Mouse (Mus musculus): Measurements from ENCODE around the gene Fndc3a. TPM values are rescaled to one million over a fixed set of nuclear protein-coding genes. Genes with fewer than 3 reads are reported as not detected.
A peak's percentile ranks its signal among the peaks of the same experiment; 100 is the strongest.

Gene Fndc3a
- polyA plus RNA-seq, 1 experiment from 2014 or later, result 46.6 TPM

- DNase-seq (ENCODE audit: low spot score), result no peak
- Histone ChIP-seq H3K27me3 (ENCODE audit: control insufficient read depth, insufficient read depth, low read length) (no peaks in the 10 kb centered on the region), H3K9me3 (ENCODE audit: control insufficient read depth, low read length) (no peaks in the 10 kb centered on the region), H3K9ac (no peak overlapping the region), H3K27ac (no peak overlapping the region), H3K4me2 (replicated peaks) (no peak overlapping the region), H3K4me3 (replicated peaks; ENCODE audit: low read length) (no peak overlapping the region), H3K36me3 (replicated peaks; ENCODE audit: control insufficient read depth, insufficient read depth) (no peaks in the 10 kb centered on the region), H3K4me1 (replicated peaks; ENCODE audit: control insufficient read depth, insufficient read depth, low read length) (no peaks in the 10 kb centered on the region)
- 49% methylated on average over 3 of the region's 3 CpGs for WGBS
- ATAC-seq (ENCODE audit: low FRiP score), result no peak
Measured at GRCm38 (mm10) chr14:72725865-72726264, 16.1 kb upstream of the Fndc3a start.

GRCm38 (mm10) chr14:72722274-72723053 lies 12.7 kb upstream of the Fndc3a start:
- Histone ChIP-seq H3K27me3 (ENCODE audit: control insufficient read depth, insufficient read depth, low read length) (no peaks in the 10 kb centered on the region), H3K4me2 (replicated peaks) (no peak overlapping the region), H3K27ac (no peak overlapping the region), H3K9me3 (ENCODE audit: control insufficient read depth, low read length) (no peaks in the 10 kb centered on the region), H3K4me3 (replicated peaks; ENCODE audit: low read length) (no peak overlapping the region), H3K9ac (no peak overlapping the region), H3K36me3 (replicated peaks; ENCODE audit: control insufficient read depth, insufficient read depth) (no peaks in the 10 kb centered on the region), H3K4me1 (replicated peaks; ENCODE audit: control insufficient read depth, insufficient read depth, low read length) (no peaks in the 10 kb centered on the region)
- WGBS, result 78% methylated on average over 3 of the region's 3 CpGs
- DNase-seq (ENCODE audit: low spot score) (no peak), ATAC-seq (ENCODE audit: low FRiP score) (no peak)

DNA sequence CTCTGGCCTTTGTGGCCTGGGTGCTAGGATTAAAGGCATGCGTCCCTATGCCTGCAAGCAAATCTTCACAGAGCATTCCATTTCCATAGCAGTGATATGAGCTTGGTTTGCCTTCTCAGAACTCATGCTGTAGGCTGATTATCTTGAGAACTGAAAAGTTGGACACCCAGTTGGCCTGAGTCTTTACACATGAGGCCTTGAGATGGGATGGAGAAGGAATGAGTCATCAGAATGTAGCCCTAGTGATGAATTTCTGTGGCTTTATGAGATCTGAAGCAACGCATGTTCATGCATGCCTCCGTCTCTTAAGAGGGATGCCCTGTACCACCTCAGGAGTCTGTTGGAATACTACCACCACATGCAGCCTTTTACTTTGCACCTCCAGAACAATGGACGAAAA lies 6.4 kb upstream of the Fndc3a start:
- Histone ChIP-seq H3K4me2 (replicated peaks) (no peak overlapping the region), H3K9ac (no peak overlapping the region), H3K9me3 (ENCODE audit: control insufficient read depth, low read length) (no peaks in the 10 kb centered on the region), H3K27ac (no peak overlapping the region), H3K27me3 (ENCODE audit: control insufficient read depth, insufficient read depth, low read length) (0 out of 2 replicates have a peak, but pooled peaks cover 7% of the 10 kb centered on the region), H3K4me3 (replicated peaks; ENCODE audit: low read length) (no peak overlapping the region), H3K36me3 (replicated peaks; ENCODE audit: control insufficient read depth, insufficient read depth) (no peaks in the 10 kb centered on the region), H3K4me1 (replicated peaks; ENCODE audit: control insufficient read depth, insufficient read depth, low read length) (no peaks in the 10 kb centered on the region; the same call in 1 of the 2 replicates)
- WGBS, result 89% methylated on average over 4 of the region's 4 CpGs
- no peak for DNase-seq (ENCODE audit: low spot score)
- ATAC-seq (ENCODE audit: low FRiP score), result no peak

GRCm38 (mm10) chr14:72711130-72711529 lies 1.3 kb upstream of the Fndc3a start:
- peak overlapping the region; percentile 98; the same call in 1 of the 2 replicates for H3K9ac ChIP-seq
- peak overlapping the region; percentile 72 for H3K4me2 ChIP-seq (replicated peaks)

DNA sequence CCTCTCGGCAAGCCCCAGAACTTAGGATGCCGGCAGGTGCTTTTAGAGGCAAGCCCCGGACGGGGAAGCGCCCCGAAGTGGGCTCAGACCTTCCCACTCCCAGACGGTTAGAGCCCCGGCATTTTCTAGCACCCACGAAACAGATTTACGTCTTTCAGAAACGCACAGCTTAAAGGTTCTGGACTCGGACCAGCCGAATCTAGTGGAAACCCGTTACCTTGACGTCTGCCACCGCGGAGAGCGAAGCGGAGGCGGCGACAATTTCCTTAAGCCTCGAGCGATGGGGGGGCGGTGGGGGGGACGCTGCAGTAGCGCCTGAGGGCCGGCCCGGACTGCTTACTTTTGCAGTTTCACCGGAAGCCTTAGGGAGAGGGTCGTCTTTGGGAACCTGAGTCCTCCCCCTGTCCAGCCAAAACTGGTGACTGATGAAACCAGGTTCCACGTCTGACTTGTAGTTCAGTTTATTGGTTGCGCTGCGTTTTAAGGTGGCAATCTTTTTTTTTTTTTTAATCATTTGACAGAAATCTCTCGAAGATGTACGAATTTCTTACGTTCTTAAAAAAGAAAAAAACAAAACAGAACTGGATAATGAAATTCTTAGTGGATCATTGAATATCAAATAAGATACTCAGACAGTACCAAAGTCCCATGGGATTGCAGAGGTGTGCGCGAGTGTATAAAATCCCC lies 681 bp upstream of the Fndc3a start:
- H3K9me3 ChIP-seq (ENCODE audit: control insufficient read depth, low read length), result no peaks in the 10 kb centered on the region
- ATAC-seq (ENCODE audit: low FRiP score), result peak; percentile 49
- WGBS, result 1% methylated on average over 38 of the region's 38 CpGs
- H3K27ac ChIP-seq, result peak overlapping the region; percentile 92
- H3K9ac ChIP-seq, result peak overlapping the region; percentile 98
- peak overlapping the region; percentile 94 for H3K4me3 ChIP-seq (replicated peaks; ENCODE audit: low read length)
- peak; percentile 52 for DNase-seq (ENCODE audit: low spot score)
- 0 out of 2 replicates have a peak, but pooled peaks cover 7% of the 10 kb centered on the region for H3K27me3 ChIP-seq (ENCODE audit: control insufficient read depth, insufficient read depth, low read length)
- H3K4me2 ChIP-seq (replicated peaks), result peak overlapping the region; percentile 72
- H3K36me3 ChIP-seq (replicated peaks; ENCODE audit: control insufficient read depth, insufficient read depth), result no peaks in the 10 kb centered on the region
- H3K4me1 ChIP-seq (replicated peaks; ENCODE audit: control insufficient read depth, insufficient read depth, low read length), result peaks cover 12% of the 10 kb centered on the region

More at GRCm38 (mm10) chr14:72711130-72711529, 1.3 kb upstream of the Fndc3a start:
- Histone ChIP-seq H3K4me3 (replicated peaks; ENCODE audit: low read length) (peak overlapping the region; percentile 94; the same call in 1 of the 2 replicates), H3K36me3 (replicated peaks; ENCODE audit: control insufficient read depth, insufficient read depth) (no peaks in the 10 kb centered on the region), H3K4me1 (replicated peaks; ENCODE audit: control insufficient read depth, insufficient read depth, low read length) (peaks cover 12% of the 10 kb centered on the region), H3K27ac (no peak overlapping the region), H3K9me3 (ENCODE audit: control insufficient read depth, low read length) (no peaks in the 10 kb centered on the region), H3K27me3 (ENCODE audit: control insufficient read depth, insufficient read depth, low read length) (0 out of 2 replicates have a peak, but pooled peaks cover 7% of the 10 kb centered on the region)
- no peak for DNase-seq (ENCODE audit: low spot score)
- WGBS, result 50% methylated on average over 4 of the region's 4 CpGs
- ATAC-seq (ENCODE audit: low FRiP score), result no peak

DNA sequence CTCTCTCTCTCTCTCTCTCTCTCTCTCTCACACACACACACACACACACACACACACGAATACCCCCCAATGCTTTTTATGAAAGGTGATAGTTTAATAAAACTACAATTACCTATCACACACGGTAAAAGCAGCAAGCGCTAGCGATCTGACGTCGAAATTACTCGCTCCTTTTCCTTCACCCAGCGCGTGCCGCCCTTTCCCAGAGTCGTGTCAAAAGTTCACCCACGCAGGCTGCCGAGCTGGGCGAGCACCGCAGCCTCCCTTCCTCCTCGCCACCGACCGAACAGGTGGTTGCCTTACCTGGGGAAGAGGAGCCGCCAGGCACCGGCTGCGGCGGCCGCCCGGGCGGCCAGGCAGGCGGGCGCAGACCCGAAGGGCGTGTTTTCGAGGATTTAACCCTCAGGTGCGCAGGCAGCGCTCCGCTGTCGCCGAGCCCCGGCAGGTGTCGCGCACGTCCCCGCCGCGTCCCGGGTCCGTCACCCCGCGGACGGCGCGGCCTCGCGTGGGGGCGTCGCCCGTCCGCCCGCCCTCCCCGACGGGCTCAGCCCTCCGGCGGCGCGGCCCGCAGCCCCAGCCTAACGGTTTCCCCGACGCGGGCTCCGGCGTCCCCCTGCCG lies 603 bp downstream of the Fndc3a start:
- peak overlapping the region; percentile 98 for H3K9ac ChIP-seq
- DNase-seq (ENCODE audit: low spot score) (no peak), ATAC-seq (ENCODE audit: low FRiP score) (peak; percentile 71; the same call in 1 of the 2 replicates)
- peaks cover 12% of the 10 kb centered on the region for H3K4me1 ChIP-seq (replicated peaks; ENCODE audit: control insufficient read depth, insufficient read depth, low read length)
- under 1% methylated on average over 54 of the region's 70 CpGs for WGBS
- no peaks in the 10 kb centered on the region for H3K36me3 ChIP-seq (replicated peaks; ENCODE audit: control insufficient read depth, insufficient read depth)
- peak overlapping the region; percentile 92 for H3K27ac ChIP-seq
- peak overlapping the region; percentile 94 for H3K4me3 ChIP-seq (replicated peaks; ENCODE audit: low read length)
- H3K4me2 ChIP-seq (replicated peaks), result peak overlapping the region; percentile 72
- no peaks in the 10 kb centered on the region for H3K9me3 ChIP-seq (ENCODE audit: control insufficient read depth, low read length)
- H3K27me3 ChIP-seq (ENCODE audit: control insufficient read depth, insufficient read depth, low read length), result 0 out of 2 replicates have a peak, but pooled peaks cover 7% of the 10 kb centered on the region

DNA sequence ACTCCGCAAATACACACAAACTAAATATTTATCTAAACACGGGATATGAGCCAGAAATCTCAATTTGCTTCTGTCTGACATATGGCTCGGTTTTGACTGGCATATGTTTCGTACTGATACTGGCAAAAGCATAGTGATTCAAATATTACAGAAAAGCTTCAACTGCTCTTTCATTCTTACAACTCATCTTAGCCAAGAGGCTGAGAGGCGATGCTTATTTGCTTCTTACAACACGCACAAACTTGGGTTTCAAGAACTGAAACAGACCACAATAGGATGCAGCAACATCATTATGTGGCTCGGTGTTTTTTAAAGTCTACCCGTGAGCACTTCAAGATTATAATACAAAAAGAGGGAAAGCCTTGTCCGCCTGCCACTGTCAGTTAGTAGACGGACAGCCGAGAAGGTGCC lies 1.2 kb downstream of the Fndc3a start:
- 31% methylated on average over 11 of the region's 11 CpGs for WGBS
- Histone ChIP-seq H3K4me2 (replicated peaks) (peak overlapping the region; percentile 72), H3K36me3 (replicated peaks; ENCODE audit: control insufficient read depth, insufficient read depth) (no peaks in the 10 kb centered on the region), H3K9ac (peak overlapping the region; percentile 98), H3K27me3 (ENCODE audit: control insufficient read depth, insufficient read depth, low read length) (0 out of 2 replicates have a peak, but pooled peaks cover 7% of the 10 kb centered on the region), H3K4me3 (replicated peaks; ENCODE audit: low read length) (peak overlapping the region; percentile 94), H3K27ac (no peak overlapping the region), H3K9me3 (ENCODE audit: control insufficient read depth, low read length) (no peaks in the 10 kb centered on the region), H3K4me1 (replicated peaks; ENCODE audit: control insufficient read depth, insufficient read depth, low read length) (peaks cover 12% of the 10 kb centered on the region)
- ATAC-seq (ENCODE audit: low FRiP score), result no peak
- no peak for DNase-seq (ENCODE audit: low spot score)

DNA sequence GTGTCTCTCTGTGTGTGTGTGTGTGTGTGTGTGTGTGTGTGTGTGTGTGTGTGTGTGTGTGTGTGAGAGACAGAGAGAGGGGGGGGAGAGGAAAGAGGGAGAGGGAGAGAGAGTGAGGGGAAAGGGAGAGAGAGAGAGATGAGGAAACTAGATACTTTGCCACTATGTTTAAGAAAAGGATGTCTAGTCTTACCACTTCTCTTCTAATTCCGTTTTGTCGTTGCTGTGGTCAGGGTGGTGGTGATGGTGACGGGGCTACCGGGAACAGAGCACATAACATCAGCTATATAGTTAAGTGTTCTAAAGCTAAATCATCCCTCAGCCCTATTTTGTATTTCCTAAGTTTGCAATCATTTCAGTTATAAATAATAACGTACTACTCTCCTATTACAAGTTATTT lies 9.7 kb downstream of the Fndc3a start:
- no peaks in the 10 kb centered on the region for H3K36me3 ChIP-seq (replicated peaks; ENCODE audit: control insufficient read depth, insufficient read depth)
- 90% methylated on average over 5 of the region's 5 CpGs for WGBS
- H3K9me3 ChIP-seq (ENCODE audit: control insufficient read depth, low read length), result no peaks in the 10 kb centered on the region
- H3K9ac ChIP-seq, result no peak overlapping the region
- H3K4me2 ChIP-seq (replicated peaks), result no peak overlapping the region
- no peaks in the 10 kb centered on the region for H3K4me1 ChIP-seq (replicated peaks; ENCODE audit: control insufficient read depth, insufficient read depth, low read length)
- no peak for DNase-seq (ENCODE audit: low spot score)
- no peak for ATAC-seq (ENCODE audit: low FRiP score)
- no peak overlapping the region for H3K27ac ChIP-seq
- H3K27me3 ChIP-seq (ENCODE audit: control insufficient read depth, insufficient read depth, low read length), result no peaks in the 10 kb centered on the region
- H3K4me3 ChIP-seq (replicated peaks; ENCODE audit: low read length), result no peak overlapping the region

DNA sequence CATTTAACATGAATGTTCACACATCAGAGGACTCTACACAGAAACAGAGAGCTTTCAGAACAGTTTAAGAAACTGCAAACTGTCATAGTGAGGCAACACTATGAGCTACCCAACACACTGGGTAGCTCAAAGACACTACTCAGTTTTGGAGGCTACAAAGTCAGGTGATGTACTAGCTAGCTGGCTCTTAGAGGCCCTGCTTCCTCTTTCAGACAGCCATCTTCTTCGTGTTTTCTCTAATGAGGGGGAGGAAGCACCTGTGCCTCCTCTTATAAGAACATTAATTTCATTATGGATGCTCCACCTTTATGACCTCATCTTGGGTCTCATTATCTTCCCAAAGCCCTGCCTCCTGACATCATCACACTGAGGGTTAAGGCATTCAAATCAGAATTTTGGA lies 18.4 kb downstream of the Fndc3a start:
- no peaks in the 10 kb centered on the region for H3K27me3 ChIP-seq (ENCODE audit: control insufficient read depth, insufficient read depth, low read length)
- H3K4me3 ChIP-seq (replicated peaks; ENCODE audit: low read length), result no peak overlapping the region
- no peak overlapping the region for H3K27ac ChIP-seq
- WGBS, result 81% methylated on average over 1 of the region's 1 CpGs
- ATAC-seq (ENCODE audit: low FRiP score) (no peak), DNase-seq (ENCODE audit: low spot score) (no peak)
- H3K9ac ChIP-seq, result no peak overlapping the region
- H3K36me3 ChIP-seq (replicated peaks; ENCODE audit: control insufficient read depth, insufficient read depth), result no peaks in the 10 kb centered on the region
- H3K4me1 ChIP-seq (replicated peaks; ENCODE audit: control insufficient read depth, insufficient read depth, low read length), result no peaks in the 10 kb centered on the region
- no peaks in the 10 kb centered on the region for H3K9me3 ChIP-seq (ENCODE audit: control insufficient read depth, low read length)
- no peak overlapping the region for H3K4me2 ChIP-seq (replicated peaks)
